Mouse (Mus musculus) common myeloid progenitor, adult 5-6 weeks (primary cell): ENCODE data around the gene Bmper. TPM values are rescaled to one million over a fixed set of nuclear protein-coding genes. Genes with fewer than 3 reads are reported as not detected.
A peak's percentile ranks its signal among the peaks of the same experiment; 100 is the strongest.

Experiments used
- ATAC-seq: replicated peaks from 2 replicates; pipeline ENCODE4 v1.8.0; 2016; ENCODE audit warnings: low read depth, mild to moderate bottlenecking, moderate TSS enrichment, inconsistent platforms; ENCODE audit not compliant: poor library complexity, severe bottlenecking
- total RNA-seq: library from RNA; stranded (forward); fragments of 200-1000, 187-1606 nt; gene quantifications from 2 replicates; pipeline ENCODE4 v1.2.3, GENCODE M21; 2017

The Bmper gene
- total RNA-seq, 1 experiment from 2014 or later, result not detected

DNA sequence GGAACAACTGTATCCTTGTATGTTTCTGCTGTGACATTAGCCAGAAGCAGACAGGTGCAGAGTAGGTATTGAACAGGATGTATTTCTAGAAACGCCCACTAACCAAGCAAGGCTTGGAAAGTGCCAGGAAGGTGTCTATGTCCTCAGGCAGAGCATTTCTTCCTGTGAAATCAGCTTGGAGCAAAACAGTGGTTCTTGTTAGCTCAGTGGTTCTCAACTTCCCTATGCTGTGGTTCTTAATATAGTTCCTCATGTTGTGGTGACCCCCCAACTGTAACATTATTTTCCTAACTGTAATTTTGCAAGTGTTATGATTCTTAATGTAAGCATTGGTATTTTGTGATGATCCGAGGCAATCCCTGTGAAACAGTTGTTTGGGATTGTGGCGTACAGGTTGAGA lies 70.7 kb downstream of the Bmper start:
- peak; percentile 78 for ATAC-seq

DNA sequence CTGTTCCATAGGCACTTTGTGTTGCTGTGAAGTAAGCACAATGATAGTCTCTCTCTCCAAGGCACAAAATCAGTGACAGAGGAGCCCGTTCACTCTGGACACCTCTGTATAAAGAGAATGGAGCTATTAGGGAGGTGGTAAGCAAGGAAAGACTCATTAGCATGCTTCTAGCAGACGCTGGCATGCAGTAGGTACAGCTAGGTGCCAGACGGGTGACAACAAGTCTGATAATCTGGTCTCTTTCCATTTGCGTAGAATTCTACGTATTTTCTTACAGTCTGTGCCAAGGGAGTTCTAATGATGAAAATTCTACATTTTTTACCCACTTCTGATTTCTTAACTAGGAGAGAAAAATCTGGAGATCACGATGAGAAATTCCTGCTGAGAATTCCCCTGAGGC lies 72.7 kb downstream of the Bmper start:
- no peak for ATAC-seq

DNA sequence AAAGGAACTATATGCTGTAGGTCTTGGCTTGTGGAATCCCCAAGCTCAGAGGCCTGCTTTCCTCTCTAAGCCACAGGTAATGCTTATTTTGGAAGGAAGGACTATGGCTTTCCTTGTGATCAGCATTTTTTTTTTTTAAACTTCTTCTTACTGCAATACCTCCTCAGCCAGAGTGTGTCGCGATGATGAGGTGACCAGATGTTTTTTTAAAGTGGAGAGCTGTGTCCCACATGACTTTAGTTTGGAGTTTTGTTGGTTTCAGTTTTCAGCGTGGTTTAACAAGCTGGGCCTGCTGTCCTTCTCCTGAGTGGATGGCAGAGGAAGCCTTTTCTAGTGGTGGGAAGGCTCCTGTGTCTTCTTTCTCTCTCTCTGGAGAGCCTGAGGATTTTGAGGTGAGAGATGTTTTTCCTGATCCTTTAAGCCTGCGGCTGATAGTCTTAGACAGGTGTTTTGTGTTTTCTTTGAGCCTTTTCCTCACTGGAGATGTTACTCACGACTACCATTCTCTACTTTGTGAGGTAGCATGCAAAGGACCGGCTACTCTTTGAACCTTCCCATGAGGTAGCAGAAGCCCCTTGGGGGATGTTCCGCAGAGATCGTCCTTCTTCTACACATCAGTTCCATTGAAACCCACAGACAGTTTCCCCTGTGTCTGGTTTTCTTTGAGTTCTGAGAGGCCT lies 74.8 kb downstream of the Bmper start:
- no peak for ATAC-seq

DNA sequence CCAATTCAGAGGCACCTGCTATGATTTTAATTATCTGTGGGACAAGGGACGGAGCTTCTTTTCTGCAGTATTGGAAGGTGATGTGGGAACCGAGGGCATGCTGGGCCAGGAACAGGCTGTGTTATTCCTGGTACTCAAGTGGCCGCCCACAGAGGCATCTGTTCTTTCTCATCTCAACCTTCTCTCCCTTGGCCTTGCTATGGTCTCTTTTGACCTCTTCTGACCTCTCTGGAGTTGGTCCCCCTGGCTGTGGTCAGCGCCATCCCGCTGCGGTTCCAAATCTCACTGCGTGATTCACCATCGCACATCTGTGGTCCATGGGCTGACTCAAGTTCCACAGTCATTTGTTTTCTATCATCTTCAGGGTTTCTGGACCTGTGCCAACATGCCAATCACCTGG lies 77.5 kb downstream of the Bmper start:
- no peak for ATAC-seq

DNA sequence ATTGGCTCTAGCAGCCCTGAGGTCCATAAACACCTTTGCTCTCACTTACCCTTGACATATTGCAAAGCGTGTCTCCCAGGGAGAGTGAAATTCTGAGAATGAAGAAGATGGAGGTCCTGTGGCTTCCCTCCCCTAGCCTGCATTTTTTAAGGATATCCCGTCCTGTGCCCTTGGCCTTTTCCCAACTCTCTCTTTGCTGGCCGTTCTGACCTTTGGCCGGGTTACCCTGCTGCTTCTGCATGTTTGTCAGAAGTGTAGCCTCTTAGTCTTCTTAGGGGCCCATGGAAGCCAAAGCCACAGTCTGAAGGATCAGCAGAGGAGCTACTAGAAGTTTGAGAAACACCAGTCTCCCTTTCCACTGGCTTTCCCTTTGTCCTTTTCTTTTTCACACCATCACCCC lies 82.8 kb downstream of the Bmper start:
- ATAC-seq, result no peak

DNA sequence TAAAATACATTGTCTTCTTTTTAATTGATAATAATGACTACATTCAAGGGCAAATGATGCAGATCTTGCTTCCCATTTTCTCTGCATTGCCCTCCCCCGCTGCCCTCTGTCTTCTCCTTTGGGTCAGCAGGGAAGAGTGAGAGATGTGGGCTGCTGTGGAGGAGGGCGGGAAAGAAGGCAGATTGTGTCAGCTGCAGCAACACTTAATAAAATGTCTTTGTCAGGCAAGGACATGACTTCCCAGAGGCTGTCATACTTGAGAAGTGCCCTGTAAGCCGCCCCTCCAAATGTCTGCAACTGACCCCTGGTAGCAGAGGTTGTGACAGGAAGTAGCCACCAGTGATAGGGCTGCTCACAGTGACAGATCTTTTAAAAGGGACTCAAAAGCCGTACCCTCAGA lies 83.3 kb downstream of the Bmper start:
- no peak for ATAC-seq

DNA sequence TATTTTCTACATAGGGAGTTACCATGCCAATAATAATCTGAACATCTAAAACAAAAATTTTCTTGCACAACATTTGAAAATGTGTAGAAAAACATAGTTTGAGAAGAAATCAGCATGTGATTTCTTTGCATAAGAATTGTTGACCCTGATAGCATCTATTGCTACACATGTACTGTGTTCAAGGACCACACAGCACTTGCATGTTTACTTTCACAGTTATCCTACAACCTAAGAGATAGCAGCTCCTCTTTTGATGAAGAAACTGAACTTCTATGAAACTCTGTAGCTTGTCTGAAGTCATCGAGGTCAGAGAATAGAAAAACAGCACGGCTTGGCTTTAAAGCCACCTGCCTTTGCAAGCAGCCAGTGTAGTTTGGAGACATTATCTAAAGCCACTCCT lies 85.0 kb downstream of the Bmper start:
- no peak for ATAC-seq

DNA sequence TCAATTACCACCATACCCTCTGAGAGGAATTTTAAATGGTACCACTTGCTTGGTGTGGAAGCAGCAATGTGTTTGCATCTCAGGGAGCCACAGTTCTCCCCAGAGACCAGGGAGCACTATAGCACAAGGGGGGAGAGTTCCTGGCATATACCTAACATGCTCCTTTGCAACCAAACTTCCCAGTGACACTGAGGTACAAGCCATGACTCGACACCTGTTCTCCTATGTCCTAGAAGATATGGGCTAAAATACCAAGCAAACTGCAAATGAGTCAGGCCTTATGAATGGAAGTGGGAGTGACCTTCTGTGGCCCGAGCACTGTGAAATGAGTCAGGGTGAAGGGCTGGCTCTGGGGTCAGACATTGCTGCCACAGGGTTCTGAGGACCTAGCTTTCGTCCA lies 88.1 kb downstream of the Bmper start:
- ATAC-seq, result no peak

DNA sequence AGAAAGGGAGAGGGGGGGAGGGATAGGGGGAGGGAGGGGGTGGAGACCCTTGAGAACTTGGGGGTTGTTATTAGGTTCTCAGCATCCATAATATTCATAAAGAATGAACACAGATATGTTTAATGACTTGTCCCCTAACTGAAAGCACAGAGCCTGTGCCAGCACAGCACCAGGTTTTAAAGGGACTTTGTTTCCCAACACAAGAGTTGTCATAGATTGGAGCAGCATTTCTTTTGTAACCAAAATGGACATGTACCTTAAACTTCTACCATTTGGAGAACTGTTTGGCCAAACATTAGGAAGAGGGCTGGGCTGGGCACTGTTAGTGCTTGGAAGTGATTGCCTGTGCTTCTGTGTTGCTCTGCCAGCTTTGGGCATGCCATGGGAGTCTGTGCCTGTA lies 89.1 kb downstream of the Bmper start:
- ATAC-seq, result no peak

DNA sequence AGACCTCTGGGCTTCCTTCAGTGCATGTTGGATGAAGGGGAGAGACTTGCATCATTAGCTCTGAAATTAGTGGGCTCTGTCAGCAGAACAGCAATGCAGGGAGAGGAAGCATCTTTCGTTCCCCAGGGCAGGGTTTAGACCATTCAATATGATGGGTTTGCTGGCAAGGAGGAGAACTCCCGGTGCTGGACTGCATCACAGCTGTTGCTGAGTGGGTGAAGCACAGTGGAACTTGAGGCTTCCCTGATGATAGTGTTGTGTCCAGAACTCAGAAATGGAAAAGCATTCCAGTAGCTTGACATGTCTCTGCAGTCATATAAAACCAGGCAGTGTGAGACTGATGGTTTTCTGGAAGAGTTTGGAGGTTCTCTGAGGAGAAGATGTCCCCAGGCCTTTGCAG lies 90.0 kb downstream of the Bmper start:
- no peak for ATAC-seq

DNA sequence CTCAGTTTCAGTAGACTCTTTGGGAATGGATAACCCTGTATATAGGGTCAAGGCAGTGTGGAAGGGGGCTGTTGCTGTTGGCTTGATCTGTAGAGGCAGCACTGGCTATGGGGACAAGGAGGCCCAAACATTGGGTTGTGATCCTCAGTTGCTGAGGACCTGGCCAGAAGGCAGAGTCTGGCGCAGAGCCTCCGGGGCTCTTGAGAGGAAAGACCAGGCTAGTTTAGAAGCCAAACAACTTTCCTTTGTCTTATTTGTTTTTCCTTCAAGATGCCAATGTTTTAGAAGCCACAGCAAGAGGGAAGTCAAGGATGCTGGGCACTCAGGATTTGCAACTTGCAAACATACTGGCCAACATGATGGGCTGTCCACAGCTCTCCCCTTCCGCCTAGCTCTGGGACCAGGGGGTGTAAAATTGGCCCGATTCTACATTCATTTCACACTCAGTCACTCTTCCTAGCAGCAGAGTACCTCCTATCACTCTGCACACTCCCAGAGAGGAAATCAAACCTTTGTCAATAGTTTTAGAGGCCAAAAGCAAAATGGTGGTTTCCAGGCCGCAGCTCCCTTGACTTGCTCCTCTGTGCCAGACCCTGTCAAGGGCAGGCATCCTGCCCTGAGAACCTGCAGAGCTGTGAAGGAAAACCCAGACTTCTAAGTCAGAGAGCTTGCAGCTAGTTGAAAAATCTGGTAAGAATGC lies 92.9 kb downstream of the Bmper start:
- no peak for ATAC-seq

DNA sequence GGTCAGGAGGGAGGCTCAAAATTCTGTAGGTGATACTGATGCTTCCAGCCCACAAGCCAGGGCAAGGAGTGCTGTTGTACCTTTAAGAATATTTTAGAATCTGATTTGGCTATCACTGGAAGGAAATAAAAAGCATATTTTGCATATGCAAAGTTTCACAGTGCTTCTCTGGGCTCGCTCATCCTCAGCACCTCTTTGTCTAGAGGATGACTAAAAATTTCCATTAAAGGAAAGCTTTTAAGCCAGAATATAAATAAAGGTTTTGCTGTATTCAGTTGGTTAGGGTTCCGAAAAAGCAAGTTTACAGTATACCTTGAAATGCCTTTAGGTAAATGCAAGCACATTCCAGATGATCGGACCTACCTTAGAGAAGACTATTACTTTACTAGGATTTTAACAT lies 105.0 kb downstream of the Bmper start:
- ATAC-seq, result no peak

DNA sequence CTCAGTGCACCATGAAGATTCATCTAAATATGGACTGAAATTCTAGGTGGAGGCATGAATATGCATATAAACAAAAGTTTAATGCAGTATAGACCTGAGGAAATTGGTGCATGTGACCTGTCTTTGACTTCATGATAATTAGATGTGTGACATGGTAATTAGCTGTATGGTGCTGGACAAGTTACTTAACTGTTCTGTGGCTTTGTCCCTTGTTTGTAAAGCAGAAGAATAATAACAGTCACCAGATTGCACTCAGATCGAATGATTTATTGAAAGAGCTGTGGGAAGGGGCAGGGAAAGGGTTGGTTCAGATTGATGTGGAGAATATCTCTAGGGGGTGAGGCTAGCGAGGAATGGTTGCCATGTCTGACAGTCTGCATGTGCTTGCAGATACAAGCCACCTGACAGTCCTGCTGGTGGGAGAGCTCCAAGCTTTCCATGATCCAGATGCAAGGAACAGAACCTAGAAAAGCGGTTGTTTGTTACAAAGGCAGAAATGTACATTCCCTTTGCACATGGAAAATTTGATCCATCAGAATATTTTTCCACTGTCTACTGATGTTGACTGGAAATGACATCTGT lies 110.3 kb downstream of the Bmper start:
- no peak for ATAC-seq

DNA sequence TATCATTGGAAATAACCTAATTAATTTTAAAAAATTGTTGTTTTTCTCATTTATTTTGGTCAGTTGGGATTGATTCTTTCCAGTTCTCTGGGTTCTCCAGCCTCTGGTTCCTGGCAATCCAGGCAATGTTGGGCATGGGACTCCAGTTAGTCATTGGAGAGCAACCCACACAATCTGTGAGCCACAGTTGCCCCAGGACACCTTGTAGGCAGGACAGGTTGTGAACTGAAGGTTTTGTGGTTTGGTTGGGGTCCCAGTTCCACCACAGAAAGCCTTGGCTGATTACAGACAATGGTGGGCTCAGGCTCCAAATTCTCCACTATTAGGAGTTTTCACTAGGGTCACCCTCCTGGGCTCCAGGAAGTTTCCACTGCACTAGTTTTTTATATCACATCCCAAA lies 117.7 kb downstream of the Bmper start:
- no peak for ATAC-seq

DNA sequence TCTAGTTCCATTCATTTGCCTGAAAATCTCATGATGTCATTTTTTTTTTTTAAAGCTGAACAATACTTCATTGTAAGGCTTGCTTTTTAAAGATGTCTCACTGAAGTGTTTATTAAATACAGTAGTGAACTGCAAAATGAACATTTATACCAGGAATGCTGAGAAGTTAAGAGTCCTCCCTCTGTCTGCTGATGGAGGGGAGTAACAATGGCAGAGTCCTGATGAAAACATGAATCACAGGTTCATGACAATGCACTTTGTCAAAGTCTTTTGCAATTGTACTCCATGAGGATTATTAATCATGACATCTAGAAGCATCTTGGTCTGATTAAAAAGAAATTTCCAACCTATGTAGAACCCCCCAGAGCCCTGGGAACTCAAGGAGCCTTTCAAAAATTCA lies 118.4 kb downstream of the Bmper start:
- ATAC-seq, result no peak

DNA sequence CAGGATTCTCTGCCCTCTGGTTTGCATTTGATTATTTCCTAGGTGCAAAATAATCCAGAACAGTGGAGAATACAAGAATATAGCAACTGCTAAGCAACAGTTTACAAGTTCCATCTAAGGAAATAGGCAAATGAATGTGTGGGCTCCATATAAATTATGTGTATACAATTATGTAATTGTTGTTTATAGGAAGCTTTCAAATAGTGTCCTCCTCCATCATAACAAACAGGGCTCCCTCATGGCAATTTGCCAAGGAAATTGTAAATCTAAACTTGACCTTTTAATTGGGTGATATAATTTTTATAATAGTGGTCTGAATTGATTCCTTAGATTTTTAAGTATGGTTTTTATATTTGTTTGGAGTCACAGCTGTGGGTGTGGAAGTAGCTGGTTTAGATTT lies 121.5 kb downstream of the Bmper start:
- no peak for ATAC-seq

DNA sequence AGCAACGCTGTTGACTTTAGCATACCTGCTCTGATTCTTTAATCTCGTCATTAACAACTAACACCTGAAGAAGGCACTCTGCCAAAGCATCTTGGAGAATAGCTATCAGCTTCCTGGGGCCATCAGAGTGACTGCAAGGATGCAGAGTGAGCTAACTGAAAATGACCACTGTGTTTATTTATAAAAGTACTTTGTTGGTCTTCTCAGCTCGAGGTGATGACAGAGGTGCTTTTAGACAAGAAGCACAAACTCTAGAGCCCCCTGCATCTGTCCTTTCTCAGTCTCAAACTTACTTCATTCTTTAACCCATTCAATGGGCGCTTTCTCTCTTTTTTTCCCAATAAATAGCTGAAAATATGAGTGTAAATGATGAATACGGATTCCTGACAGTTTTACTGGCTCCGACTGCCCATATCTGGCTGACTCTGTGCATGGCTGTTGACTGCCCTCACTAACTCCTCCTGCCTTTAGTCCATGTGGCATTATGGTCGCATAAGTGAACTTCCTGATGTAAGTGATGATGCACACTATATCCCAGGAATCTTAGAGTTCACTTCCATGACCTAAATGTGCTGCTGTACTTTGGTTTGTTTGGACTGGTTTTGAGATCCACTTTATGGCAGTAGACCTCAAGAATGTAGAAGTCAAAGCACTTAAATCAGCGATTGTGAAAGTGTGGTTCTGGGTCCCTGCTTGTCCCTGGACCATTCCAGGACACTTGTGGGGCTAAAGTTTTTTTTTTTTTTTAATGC lies 122.4 kb downstream of the Bmper start:
- ATAC-seq, result no peak

DNA sequence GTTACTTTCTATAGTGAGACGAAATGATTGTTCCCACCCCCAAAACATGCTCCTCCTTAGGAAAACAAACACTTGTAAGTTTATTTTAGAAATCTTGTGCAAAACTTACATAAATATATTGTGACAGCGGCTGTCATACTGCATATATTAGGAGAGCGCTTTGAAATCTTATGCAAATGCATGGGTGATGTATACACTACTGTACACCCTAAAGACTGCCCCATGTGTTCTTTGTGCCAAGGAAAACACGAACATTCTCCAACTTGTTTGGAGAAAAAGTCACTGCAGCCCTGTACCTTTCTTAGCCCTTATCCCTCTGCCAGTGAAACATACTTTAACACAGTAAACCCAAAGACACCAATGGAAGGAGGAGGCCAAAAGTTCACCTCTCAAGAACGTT lies 126.7 kb downstream of the Bmper start:
- no peak for ATAC-seq

DNA sequence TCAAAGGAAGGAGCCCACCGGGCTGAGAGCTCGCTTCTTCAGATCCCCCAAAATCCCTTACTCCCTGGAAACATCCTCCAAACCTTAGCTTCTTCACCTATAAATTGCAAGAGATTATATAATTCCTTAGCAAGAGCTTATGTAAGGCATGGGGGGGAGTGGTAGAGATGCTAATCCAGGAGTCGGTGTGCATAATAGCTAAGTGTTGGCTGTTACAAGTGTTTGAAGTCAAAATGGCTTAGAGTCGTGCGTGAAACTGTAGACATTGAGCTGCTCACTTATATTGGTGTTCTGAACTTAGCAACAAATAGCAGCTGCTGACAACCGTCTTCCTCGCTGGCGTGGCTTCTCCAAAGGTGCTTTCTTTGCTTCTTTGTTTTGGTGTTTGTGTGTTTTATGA lies 128.5 kb downstream of the Bmper start:
- no peak for ATAC-seq

DNA sequence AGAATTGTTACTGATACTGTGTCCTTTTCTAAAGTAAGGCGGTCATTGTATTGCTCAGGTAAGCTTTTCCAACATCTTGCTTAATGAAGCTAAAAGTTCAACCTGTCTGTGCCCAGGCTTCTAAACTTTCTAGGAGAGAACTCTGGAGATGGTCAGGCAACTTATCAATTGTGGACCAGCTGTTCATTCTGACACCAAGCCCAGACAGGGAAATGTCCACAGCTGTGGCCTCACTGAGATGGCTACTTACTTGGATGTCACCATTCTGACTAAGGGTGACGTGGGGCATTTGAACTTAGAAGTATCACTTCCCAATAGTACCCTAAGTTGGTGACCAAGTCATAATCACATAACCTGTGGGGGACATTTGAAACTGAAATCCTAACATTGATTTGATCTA lies 129.5 kb downstream of the Bmper start:
- no peak for ATAC-seq

DNA sequence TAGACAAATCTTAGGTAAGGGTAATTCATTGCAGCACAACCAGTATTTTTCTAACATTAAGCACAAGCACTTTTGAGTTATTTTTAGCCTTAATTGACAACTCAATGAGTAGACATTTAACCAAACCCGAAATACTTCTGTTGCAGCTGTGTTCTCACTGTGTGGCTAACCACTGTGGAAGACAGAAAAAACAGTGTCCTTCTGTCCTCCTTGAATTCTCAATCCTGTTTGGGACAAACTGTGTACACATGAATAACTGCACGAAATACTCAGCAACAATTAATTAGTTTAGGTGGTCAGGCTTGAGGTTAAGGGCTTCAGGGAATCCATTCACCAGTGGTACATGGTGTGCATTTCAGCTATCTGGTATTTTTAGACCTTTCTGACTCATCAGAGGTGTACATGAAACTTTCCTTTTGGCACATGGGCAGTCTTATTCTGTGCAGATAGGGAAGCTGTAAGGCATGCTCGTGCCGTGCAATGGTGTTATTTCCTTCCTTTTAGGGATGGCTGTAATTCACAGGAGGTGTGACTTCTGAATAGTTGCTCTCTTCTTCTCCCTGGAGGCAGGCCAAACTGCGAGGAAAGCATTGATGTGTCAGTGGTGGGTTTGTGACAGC lies 131.4 kb downstream of the Bmper start:
- peak; percentile 54 for ATAC-seq
